Mouse (Mus musculus): ENCODE measurements around the gene Shh.

Shh gene

DNA sequence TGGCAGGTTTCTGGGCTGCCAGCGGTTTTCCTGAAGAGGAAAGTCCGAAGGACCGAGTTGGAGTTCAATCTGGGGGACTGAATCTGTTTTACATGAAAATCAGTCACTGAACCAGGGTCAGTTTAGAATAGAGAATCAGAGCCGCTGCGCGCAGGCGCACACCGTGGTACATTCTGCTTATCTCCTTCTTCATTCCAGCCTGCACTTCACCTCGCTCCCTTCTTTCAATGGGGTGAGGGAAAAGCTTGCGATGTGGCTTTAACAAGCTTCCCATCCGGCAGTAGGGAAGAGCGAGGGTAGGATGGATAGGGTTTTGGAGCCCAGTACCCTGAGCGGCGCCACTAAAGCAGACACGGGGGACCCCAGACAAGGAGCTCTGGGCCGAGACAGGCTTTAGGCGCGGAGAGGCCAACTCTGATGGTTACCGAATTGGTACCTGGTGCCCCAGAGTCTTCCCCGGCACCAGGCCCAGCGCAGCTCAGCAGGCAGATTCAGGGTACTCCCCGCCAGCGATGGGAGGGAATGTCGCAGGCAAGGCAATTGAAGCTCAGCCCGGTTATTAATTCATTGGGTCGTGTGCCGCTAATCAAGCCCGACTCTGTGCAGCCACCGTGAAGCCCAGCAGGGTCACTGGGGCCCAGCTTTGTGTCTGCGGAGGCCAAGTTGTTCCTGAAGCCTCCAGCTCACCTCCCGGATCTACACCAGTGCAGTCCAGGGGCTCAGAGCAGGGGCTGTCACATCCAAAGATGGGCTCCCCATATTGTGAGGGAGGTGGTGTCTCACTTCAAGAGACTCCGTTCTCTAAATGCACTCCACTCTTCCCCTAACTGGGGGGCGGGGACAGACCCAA, 4.1 kb downstream of the Shh start:
- POLR2A ChIA-PET, result interaction anchor here in 3 of 4 experiments (0.7 to 2.0 kb wide), 5 partner anchors 9 to 1013 kb away, joined by 3 to 5 read pairs (median 4); no protein-coding TSS in a partner anchor

DNA sequence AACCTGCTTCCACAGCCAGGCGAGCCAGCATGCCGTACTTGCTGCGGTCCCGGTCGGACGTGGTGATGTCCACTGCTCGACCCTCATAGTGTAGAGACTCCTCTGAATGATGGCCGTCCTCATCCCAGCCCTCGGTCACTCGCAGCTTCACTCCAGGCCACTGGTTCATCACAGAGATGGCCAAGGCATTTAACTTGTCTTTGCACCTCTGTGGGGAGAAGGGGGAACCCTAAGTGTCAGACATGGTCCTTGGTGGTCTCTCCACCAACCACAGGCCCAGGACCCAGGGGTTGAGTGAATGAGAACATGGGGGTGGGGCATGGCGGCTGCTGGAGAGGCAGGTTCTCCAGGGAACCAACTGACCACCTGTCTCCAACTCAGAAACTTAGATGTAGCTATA, 5.7 kb downstream of the Shh start:
- POLR2A ChIA-PET, result interaction anchor here in 2 of 4 experiments (0.5 to 1.9 kb wide), 4 partner anchors 17 to 969 kb away, joined by 3 to 4 read pairs (median 4); no protein-coding TSS in a partner anchor
- CTCF ChIA-PET, result interaction anchor here in 1 of 4 experiments (0.6 to 1.3 kb wide), 2 partner anchors 9 to 74 kb away, joined by 3 to 6 read pairs; no protein-coding TSS in a partner anchor

More for the DNA sequence above, 4.1 kb downstream of the Shh start:
- CTCF ChIA-PET, result interaction anchor here in 2 of 4 experiments (1.3 kb wide), 2 partner anchors 11 kb away, joined by 3 to 6 read pairs; no protein-coding TSS in a partner anchor

DNA sequence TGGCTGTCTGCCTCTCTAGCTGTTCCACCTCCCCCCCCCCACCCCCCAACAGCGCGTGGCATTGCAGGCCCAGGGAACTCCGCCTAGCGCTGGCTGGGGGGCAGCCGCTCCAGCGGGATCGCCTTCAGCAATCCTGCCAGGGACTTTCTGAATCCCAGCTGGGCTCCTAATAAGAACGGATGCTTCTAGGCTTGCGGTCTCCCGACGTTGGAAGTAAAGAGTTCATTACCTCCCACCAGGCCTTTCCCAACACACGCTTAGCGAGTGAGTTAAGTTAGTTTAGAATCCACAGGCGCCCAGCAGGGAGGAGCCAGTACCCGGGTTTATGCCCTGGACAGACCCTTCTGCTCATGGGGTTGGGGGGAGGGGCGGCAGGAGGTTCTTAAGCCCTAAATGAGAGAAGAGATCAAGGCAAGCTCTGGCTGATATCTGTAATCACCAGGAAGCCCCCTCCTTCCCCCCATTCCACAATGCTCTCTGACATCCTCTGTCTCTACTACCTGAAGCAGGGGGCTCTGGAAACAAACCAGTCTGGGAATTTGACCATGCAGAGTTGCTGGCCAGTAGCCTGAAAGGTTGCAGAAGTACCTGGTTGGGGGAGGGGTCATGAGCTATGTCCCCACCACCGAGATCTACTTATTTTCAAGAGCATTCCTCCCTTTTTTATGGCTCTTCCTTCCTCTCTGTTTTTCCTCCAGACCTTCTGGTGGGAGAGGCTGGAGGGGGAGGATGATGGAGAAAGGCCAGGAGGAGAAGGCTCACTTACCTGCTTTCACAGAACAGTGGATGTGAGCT, 6.3 kb downstream of the Shh start:
- POLR2A ChIA-PET, result interaction anchor here in 3 of 4 experiments (0.5 to 1.1 kb wide), 6 partner anchors 8 to 669 kb away, joined by 3 to 8 read pairs (median 4); partner anchors contain the start of gene Paxip1 (in 1 of the 3)
- CTCF ChIA-PET, result interaction anchor here in 3 of 4 experiments (0.6 to 0.9 kb wide), 4 partner anchors 10 to 880 kb away, joined by 3 to 4 read pairs (median 3); no protein-coding TSS in a partner anchor

DNA sequence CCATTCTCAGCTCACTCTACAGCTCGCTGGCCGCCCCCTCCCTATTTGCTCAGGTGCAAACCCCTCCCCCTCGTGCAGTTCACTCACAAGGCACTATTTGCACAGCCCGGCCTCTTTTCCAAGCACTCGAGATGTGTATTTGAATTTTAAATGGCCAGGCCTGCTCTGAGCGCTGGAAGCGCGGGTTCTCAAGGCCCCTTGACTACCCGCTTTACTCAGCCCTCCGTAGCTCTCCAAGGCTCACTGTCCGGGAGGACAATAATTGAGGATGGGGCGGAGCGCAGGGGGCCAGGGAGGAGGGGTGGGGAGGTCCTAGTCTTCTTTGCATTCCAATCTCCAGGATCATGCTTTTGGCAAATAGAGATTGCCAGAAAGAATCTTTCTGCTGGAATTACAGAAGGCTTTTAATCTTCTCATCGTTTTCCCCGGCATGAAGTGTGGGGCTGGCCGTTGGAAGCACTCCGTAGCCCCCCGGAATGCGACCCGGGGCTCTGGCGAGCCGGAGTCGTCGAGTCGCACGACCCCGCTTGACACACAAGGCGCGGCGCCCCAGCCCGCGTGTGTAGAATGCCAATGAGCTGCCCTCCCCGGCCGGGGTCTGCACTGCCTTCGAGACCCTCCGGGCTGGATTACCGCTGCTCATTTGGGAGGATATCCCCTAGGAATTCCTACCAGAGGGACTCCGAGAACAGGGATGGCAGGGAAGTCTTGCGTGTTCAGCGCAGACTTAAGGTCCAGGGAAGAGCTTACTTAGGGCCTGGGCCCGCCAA, 7.4 kb downstream of the Shh start:
- CTCF ChIA-PET, result interaction anchor here in 3 of 4 experiments (0.6 to 0.9 kb wide), 5 partner anchors 8 to 987 kb away, joined by 3 to 10 read pairs (median 4); no protein-coding TSS in a partner anchor

DNA sequence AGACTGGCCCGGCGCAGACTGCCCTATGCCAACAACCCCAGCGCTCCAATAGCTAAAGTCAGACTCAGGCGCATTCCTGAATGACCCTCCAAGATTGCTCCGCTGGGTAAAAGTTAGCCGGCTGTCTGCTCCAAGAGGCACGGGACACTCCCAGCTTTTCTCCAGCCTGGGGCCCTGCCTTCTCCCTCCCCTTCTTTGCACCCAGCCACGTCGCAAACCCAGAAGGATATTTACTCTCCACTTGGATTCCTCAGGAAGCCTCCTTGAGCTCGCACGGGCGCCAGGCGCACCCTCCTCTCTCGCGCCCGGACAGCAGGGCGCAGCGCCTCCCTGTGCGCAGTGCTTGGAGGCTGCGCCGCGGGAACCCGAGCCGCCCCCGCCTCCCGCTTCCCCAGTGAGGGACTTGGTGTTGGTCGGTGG, 8.2 kb downstream of the Shh start:
- CTCF ChIA-PET, result interaction anchor here (0.5 to 0.7 kb wide), 5 partner anchors 19 to 986 kb away, joined by 3 to 10 read pairs (median 3); no protein-coding TSS in a partner anchor
- POLR2A ChIA-PET, result interaction anchor here (0.6 to 1.7 kb wide), 6 partner anchors 11 to 288 kb away, joined by 3 to 8 read pairs (median 4); no protein-coding TSS in a partner anchor

More for the DNA sequence above, 7.4 kb downstream of the Shh start:
- POLR2A ChIA-PET, result interaction anchor here (0.5 to 1.7 kb wide), 11 partner anchors 9 to 668 kb away, joined by 3 to 8 read pairs (median 3); partner anchors contain the start of gene Paxip1 (in 1 of the 4)

DNA sequence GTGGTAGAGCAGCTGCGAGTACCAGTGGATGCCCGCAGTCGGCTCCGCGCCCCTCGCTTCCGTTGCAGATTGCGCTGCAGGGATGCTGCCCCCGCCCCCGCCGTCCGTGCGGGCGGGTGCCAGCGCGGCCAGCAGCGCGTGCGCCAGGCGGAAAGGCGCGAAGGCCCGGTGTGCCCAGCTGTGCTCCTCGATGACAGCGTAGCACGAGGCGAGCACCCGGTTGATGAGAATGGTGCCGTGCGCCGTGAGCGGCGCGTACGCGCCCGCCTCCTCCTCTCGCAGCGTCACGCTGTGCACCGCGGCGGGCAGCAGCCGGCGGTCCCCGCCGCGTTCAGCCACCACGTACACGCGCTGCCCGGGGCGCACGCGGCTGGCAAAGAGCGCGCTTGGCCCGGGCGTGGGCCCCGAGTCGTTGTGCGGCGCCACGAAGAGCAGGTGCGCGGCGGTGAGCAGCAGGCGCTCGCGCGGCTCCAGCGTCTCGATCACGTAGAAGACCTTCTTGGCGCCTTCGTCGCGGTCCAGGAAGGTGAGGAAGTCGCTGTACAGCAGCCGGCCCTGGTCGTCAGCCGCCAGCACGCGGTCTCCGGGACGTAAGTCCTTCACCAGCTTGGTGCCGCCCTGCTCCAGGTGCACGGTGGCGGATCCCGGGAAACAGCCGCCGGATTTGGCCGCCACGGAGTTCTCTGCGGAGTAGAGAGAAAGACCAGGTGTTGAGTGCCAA, 9.0 kb downstream of the Shh start:
- ChIA-PET CTCF (interaction anchor here in 2 of 4 experiments (0.5 to 0.7 kb wide), 3 partner anchors 310 to 946 kb away, joined by 3 to 4 read pairs (median 4); no protein-coding TSS in a partner anchor), POLR2A (interaction anchor here (0.6 to 1.3 kb wide), 4 partner anchors 10 to 284 kb away, joined by 3 to 6 read pairs (median 4); no protein-coding TSS in a partner anchor)

DNA sequence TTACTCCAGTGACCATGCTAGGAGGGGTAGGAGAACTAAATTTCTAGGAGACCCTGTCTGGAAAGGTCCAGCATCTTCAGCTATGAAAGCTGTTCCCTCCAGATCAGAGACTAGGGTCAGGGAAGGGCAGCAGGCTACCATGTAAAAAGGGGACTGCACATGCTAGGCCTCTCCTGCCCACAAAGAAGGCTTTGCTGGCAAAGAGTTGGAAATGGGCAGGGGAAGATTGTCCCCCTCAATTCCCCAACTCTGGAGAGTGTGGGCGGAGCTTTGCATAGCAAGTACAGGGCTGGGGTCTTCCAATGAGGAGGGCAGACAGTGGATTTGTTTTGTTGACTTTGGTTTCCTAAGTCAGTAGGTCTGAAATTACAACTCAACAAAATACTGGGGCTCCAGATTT, 10.7 kb downstream of the Shh start:
- POLR2A ChIA-PET, result interaction anchor here in 2 of 4 experiments (0.6 to 1.7 kb wide), 2 partner anchors 8 to 9 kb away, joined by 3 to 4 read pairs; no protein-coding TSS in a partner anchor

DNA sequence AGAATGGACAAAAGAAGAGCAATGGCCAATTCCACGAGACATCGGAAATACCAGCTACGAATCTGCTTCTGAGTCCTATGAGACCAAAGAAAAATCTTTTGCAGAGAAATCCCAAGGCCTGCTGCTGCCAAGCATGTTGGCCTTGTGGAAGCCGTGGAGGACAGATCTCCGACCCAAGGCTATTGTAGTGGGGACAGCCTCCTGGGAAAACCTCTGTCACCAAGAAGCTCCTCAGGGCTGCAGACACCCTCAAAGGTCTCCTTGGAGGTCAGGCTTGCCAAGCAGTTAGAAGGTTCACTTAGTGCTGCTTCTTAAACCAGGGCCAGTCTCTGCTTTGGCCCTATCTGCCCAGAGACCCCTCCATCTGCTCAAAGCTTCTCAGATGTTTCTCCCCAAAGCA, 11.3 kb downstream of the Shh start:
- ChIA-PET CTCF (no interaction called here), POLR2A (interaction anchor here in 1 of 4 experiments (1.7 kb wide), 1 partner anchor 9 kb away, joined by 4 read pairs; no protein-coding TSS in a partner anchor)

More for the DNA sequence above, 10.7 kb downstream of the Shh start:
- CTCF ChIA-PET, result no interaction called here

DNA sequence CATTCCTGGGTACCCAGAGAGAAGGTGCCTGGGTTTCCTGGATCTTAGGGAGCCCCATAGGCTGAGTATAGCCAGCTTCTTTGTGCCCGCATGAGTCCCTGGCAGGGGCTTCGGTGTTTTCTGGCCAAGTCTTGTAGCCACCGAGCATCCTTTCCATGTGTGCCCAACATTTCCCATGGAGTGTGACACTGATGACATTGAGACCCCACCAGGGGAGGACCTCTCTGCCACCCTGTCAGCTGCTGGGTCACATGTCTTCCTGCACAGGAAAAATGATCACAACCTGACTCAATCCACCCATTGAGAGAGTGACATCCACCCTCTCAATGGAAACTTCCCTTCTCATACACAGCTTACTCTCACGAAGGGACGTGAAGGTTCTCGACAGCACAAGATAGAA, 12.5 kb downstream of the Shh start:
- CTCF ChIA-PET, result no interaction called here
- POLR2A ChIA-PET, result interaction anchor here in 3 of 4 experiments (0.6 to 1.7 kb wide), 5 partner anchors 8 to 995 kb away, joined by 3 to 5 read pairs (median 4); no protein-coding TSS in a partner anchor

DNA sequence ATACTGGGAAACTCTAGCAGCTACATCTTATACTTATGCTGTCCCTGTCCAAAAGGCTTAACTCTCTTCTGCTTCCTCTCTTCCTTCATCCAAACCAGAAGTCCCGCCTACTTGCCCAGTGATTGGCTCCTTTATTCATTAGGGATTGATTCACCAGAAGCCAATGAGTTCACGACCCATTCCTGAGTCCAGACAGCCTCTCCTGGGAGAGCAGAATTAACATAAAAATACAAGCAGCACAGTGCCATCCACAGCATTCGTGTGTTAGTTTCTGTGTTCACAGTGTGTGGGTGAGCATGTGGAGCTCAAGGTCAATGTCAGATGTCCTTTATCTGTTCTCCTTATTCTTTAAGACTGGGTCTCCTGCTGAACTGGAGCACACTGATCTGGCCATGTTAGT, 13.5 kb downstream of the Shh start:
- ChIA-PET POLR2A (interaction anchor here in 3 of 4 experiments (0.7 to 1.7 kb wide), 4 partner anchors 9 to 403 kb away, joined by 3 to 5 read pairs (median 4); no protein-coding TSS in a partner anchor), CTCF (interaction anchor here in 1 of 4 experiments (1.1 kb wide), 1 partner anchor 11 kb away, joined by 4 read pairs; no protein-coding TSS in a partner anchor)

DNA sequence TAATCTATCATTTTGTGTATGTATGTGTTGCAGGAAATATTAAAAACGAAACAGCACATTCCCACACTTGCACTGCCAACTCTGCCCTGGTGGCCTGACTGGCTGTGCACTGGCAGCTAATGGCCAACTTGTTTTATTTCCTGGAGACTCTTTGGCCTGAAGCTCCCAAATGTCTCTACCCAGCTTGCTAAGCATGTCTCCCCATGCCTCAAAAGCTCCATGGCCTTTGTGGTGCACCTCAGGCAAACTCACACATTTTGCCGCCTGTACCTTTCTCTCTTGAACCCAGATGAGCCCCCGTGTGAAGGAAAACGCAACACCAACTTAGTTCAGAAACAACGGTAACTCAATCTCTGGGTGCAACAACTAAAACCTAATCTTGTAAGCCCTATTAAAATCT, 14.0 kb downstream of the Shh start:
- ChIA-PET POLR2A (interaction anchor here in 2 of 4 experiments (0.9 to 1.7 kb wide), 2 partner anchors 11 to 13 kb away, joined by 3 to 5 read pairs; no protein-coding TSS in a partner anchor), CTCF (interaction anchor here in 2 of 4 experiments (0.9 to 1.1 kb wide), 2 partner anchors 12 to 233 kb away, joined by 4 read pairs; no protein-coding TSS in a partner anchor)

DNA sequence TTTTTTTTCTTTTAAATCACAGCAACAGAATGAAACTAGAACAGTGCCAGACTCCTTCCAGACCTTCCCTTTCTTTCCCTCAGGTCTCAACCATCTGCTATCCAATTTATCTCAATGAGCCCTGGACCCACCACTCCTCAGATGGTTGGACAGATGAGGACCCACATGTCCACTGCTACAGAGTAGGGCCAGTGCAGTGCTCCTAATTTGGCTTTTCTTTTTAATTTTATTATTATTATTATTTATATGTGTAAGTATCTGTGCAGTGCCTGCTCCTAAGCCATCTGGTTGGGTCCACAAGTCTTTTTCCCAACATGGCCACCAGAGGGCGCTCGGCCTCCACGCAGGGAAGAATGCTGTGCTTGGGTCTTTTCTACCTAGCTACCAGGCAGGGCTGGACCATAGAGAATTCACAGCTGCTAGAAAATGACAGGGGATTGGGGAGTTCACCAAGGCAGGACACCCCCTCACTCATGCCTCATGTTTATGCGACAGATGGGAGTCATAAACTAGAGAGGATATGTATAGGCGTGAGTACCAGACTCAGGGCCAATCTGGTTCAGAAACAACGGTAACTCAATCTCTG, 15.9 kb downstream of the Shh start:
- POLR2A ChIA-PET, result interaction anchor here in 1 of 4 experiments (1.4 kb wide), 1 partner anchor 12 kb away, joined by 3 read pairs; no protein-coding TSS in a partner anchor
- CTCF ChIA-PET, result interaction anchor here in 3 of 4 experiments (0.5 to 1.8 kb wide), 18 partner anchors 9 to 1855 kb away, joined by 3 to 8 read pairs (median 3); partner anchors contain the start of gene Rnf32 (in 1 of the 3)

DNA sequence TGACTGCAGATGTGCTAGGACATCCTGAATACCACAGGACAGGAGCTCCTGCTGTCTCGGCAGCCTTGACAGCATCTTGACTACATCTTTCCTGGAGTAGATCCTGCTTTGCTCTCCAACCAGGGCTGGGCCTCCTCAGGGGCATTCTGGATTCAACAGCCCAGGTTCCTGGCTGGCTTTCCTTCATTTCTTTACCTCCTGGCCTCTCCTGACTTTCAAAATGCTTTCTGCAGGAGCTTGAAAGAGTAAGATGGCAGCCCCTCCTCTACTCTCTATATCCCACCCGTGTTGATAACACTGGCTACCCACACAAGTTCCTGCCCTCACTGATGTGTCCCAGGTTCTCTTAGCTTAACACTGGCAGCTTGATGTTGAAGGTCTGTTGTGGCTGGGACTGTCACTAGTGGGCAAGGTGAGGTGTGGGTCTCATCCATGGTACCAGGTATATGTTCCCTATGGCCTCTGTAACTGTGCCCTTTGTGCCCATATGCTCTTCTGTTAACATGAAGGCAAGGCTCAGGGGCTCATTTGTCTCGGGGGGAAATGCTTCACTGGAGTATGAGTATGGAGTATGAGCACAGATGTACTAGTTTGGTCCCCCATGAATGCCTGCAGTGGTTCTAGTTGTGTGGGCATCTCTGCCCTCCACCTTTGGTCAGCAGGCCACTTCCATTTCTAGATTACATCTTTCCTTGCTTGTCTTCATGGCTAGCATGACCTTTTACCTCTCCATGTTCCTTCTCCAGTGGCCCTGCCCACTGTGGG, 16.7 kb downstream of the Shh start:
- ChIA-PET CTCF (interaction anchor here in 2 of 4 experiments (1.1 to 1.5 kb wide), 3 partner anchors 10 to 69 kb away, joined by 3 read pairs; no protein-coding TSS in a partner anchor), POLR2A (interaction anchor here in 1 of 4 experiments (1.4 kb wide), 1 partner anchor 11 kb away, joined by 3 read pairs; no protein-coding TSS in a partner anchor)

DNA sequence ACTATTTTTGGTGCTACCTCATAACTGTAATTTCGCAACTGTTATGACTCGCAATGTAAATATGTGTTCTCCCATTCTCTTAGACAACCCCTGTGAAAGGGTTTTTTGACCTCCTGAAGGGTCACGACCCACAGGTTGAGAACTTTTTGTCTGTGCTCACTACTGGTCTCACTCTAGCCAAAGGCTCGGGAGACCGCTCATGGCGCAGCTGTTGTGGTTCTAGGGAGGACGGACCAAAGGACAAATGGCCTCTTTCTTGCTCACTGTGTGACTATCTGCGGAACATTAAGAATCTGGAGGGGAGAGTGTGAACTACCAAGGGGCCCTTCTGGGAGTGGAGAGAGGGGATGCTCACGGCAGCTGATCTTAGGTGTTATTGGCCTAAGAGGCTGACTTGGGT, 41.1 kb downstream of the Shh start:
- CTCF ChIA-PET, result no interaction called here
- POLR2A ChIA-PET, result no interaction called here

DNA sequence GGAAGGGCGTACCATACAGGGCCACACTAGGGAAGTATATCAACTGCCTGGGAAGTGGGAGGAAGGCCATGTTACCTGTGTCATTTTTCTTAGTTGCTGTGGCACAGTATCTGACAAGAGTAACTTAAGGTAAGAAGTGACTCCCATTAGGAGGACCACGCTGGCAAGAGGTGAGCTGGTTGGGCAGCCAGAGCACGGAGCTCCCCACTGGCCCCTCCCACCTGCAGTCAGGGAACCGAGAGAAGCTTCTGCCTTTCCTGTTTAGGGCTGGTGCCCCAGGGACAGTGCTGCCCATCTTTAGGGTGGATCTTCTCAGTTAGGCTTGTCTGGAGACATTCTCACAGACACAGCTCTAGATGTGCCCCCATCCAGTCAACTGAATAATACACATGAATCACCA, 43.3 kb downstream of the Shh start:
- ChIA-PET POLR2A (interaction anchor here in 1 of 4 experiments (0.7 to 0.8 kb wide), 2 partner anchors 9 to 21 kb away, joined by 3 read pairs; no protein-coding TSS in a partner anchor), CTCF (interaction anchor here in 1 of 4 experiments (0.5 kb wide), 2 partner anchors 729 to 914 kb away, joined by 3 to 4 read pairs; no protein-coding TSS in a partner anchor)
